Mouse (Mus musculus) cerebellum, adult 2 months (tissue): ENCODE measurements at regions not wholly inside any gene's neighbourhood (a gene's known extent, or its start where the extent isn't known, plus 50 kb on each side); places are given as distances from the start of the nearest gene placed in this dataset.
A peak's percentile ranks its signal among the peaks of the same experiment; 100 is the strongest.

Experiments used
- DNase-seq, 2 experiments: peaks; one replicate each; pipeline ENCODE4 v3.0.0; 2021
- H3K27ac ChIP-seq: fragments of 200-500 bp; 2 replicates; pipeline ENCODE4 v1.5.1; 2012; ENCODE audit warnings: low read length, control low read depth, inconsistent platforms; ENCODE audit not compliant: insufficient read depth
- H3K27me3 ChIP-seq: fragments of 200-500 bp; 2 replicates; pipeline ENCODE4 v1.6.1; 2012; ENCODE audit warnings: inconsistent platforms, mild to moderate bottlenecking, low read length, moderate library complexity; ENCODE audit not compliant: control insufficient read depth, insufficient read depth
- H3K4me1 ChIP-seq: fragments of 200-500 bp; 2 replicates; pipeline ENCODE4 v1.6.1; 2011; ENCODE audit warnings: low read length; ENCODE audit not compliant: control insufficient read depth, insufficient read depth
- H3K4me3 ChIP-seq: fragments of 200-500 bp; replicated peaks from 2 replicates; pipeline ENCODE3; 2011; ENCODE audit warnings: mild to moderate bottlenecking, low read depth, low read length, control low read depth; ENCODE audit not compliant: insufficient read depth
- CTCF ChIP-seq: fragments of 200-500 bp; IDR thresholded peaks from 2 replicates; pipeline ENCODE4 v1.5.1; 2011; ENCODE audit warnings: low read depth, mild to moderate bottlenecking, control low read depth, low read length, moderate library complexity, borderline replicate concordance; ENCODE audit not compliant: insufficient read depth
- POLR2A ChIP-seq: fragments of 200-500 bp; IDR thresholded peaks from 2 replicates; pipeline ENCODE4 v1.6.1; 2011; ENCODE audit warnings: low read length, control low read depth, borderline replicate concordance; ENCODE audit not compliant: insufficient read depth
- WGBS: fragments of 180-500 bp; shearing (Covaris S2); methylation state at CpG from one replicate; pipeline ENCODE4 v1.1.7; 2018; 5-methylcytosine and 5-hydroxymethylcytosine counted together

DNA sequence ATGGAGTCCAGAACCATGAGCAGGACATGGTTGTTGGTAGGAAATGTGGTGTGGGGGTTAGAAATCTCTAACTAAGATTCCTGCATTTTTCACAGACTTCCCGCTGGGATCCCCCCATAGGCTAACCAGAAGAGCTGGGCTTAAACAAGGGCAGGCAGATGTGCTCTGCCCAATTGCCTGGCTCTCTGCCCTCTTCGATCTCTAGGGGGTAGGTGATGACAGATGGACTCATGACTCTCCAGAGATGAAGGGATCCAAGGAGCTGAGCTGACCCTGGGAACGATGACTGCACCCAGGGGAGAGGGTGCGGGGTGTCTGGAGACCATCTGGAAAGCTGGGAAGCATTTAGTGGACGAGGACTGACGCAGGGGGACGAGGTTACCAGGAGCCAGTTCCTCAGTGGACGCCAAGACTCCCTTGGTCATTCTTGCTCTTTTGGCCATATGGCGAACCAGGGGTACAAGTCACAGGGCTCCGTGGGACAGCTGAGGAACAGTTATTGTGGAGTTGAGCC, 260.0 kb downstream of the Cyp26b1 start:
- no peak overlapping the region for H3K4me3 ChIP-seq
- WGBS = 40% methylated on average over 10 of the region's 10 CpGs
- H3K27ac ChIP-seq = no peak overlapping the region
- TF ChIP-seq CTCF (no peak), POLR2A (no peak)
- no peaks in the 10 kb centered on the region for H3K27me3 ChIP-seq
- DNase-seq = peak; percentile 51 to 63
- 0 out of 2 replicates have a peak, but pooled peaks cover 6% of the 10 kb centered on the region for H3K4me1 ChIP-seq

DNA sequence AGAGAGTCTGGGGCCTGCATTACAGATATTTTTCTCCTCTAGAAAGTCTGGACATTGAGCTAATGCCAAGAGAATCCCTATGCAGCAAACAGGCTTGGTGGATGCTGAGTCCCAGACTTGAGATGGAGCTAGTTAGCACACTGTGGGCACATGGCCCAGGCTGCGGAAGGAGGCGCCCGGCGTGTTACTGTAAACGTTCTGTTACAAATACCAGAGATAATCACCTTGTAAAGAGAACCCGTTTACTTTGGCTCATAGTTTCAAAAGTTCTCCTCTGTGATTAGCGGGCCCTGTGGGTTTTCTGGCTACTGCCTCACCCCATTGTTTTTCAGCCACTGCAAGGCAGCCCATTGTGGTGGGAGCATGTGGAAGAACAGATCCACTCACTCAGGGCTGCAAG, 264.6 kb downstream of the Cyp26b1 start:
- no peak overlapping the region for H3K27ac ChIP-seq
- DNase-seq = peak in 1 of 2 experiments; percentile 29
- H3K4me3 ChIP-seq = no peak overlapping the region
- WGBS = 38% methylated on average over 7 of the region's 7 CpGs
- H3K4me1 ChIP-seq = 0 out of 2 replicates have a peak, but pooled peaks cover 5% of the 10 kb centered on the region
- H3K27me3 ChIP-seq = no peaks in the 10 kb centered on the region
- no peak for TF ChIP-seq POLR2A
- TF ChIP-seq CTCF = no peak

DNA sequence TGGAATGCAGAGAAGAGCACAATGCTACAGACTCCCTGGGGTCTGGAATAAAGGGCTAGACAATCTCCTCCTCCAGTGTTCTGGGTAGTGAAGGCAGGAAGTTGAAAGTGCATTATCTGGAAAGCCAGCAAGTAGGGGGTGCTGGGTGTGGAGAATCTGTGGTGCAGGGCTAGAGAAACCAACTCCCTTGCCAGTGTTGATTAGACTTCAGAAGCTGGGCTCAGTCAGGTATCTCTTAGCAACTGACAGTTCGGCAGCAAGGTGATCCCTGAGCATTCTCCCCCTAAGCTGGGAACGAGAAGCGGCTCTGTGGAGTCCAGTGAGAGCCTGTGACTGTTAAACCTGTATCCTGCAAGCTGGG, 265.7 kb downstream of the Cyp26b1 start:
- TF ChIP-seq CTCF (no peak), POLR2A (no peak)
- H3K4me3 ChIP-seq = no peak overlapping the region
- no peak for DNase-seq
- WGBS = 93% methylated on average over 3 of the region's 3 CpGs
- peaks cover 5% of the 10 kb centered on the region; the same call in 1 of the 2 replicates for H3K4me1 ChIP-seq
- H3K27me3 ChIP-seq = no peaks in the 10 kb centered on the region
- no peak overlapping the region for H3K27ac ChIP-seq

DNA sequence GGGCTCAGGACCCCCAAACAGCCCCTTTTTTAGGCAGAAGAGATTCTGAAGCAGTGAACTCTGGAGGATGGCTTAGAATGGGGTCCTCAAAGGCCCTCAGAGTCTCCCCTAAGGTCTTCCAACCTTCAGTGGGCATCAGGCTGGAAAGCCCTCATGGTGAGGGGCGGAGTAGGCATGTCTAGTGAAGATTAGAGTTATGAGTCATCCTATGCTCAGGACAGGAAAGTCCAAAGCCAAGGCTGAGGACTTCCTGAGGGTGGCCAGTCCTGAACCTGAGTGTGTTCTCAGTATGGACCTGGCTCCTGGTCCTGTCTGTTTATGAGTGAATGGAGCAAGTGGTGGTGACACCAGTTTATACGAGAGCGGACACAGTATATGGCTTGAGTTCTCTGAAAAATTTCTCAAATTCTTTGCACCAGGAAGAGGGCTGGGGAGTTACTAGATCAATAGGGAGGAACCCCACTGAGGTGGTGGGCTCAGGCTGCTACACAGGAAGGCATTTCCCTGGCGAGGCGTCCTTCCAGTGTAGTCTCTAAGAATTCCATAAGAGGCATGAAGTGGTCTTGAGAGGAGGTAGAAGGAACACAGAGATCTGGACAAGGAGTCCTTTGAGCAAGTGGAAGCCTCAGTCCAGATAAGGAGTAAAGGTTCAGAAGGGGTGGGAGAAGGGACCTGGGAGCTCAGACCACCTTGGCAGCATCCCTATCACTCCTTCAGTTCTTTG, 266.2 kb downstream of the Cyp26b1 start:
- Histone ChIP-seq H3K4me3 (no peak overlapping the region), H3K27ac (no peak overlapping the region), H3K4me1 (peaks cover 5% of the 10 kb centered on the region; the same call in 1 of the 2 replicates), H3K27me3 (no peaks in the 10 kb centered on the region)
- no peak for DNase-seq
- WGBS = 84% methylated on average over 5 of the region's 5 CpGs
- TF ChIP-seq POLR2A (no peak), CTCF (no peak)

DNA sequence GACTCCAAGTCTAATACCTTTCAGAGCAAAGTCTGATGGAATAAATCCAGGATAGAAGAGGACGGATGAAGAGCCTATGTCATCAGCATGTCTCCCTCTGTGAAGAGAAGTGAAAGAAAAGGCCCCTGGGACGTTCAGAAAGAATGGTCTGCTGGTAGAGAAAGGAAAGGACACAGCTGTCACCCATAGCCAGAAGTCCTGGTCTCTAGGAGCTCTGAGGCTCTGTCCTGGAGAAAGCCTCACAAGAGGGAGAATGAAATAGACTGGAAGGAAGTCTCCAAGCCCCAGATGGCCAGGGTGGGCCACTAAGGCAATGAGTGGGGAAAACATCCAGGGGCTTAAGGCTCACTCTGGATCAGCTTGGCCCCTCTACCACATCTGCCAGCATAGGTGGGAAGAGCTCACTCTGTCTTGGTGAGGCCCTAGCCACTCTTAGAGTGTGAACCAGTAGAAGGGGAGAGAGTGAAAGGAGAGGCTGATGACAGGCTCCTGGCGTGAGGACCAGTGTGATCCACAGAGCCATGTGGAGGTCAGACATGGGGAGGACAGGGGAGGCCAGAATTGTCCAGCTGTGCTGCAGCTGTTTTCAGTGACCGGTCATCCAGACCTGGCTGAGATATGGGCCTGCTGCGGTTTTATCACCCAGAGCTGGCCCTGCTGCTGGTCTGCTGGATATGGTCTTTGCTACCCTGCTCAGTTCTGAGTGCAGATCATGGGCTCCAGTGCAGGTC, 268.2 kb downstream of the Cyp26b1 start:
- no peak overlapping the region for H3K27ac ChIP-seq
- H3K4me3 ChIP-seq = no peak overlapping the region
- no peak for TF ChIP-seq POLR2A
- H3K27me3 ChIP-seq = no peaks in the 10 kb centered on the region
- no peak for DNase-seq
- H3K4me1 ChIP-seq = peaks cover 5% of the 10 kb centered on the region
- 91% methylated on average over 5 of the region's 5 CpGs for WGBS

DNA sequence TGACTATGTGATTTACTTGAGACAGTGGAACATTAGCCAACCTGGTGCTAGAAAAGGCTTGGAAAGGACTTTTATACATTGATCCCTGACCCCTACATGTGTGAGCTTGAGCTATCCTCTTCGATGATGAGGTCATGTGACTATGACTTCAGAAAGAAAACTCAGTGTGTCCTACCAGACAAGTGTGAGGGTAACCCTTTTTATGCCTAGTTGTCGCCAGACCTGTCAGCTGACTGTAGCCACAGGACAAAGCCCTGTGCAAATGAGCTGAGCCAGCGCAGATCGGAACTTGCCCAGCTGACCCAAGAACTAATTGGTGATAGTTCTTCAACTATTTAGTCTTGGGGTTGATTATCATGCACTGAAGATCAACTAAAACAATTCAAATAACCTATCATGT, 269.5 kb downstream of the Cyp26b1 start:
- Histone ChIP-seq H3K4me1 (peaks cover 9% of the 10 kb centered on the region), H3K4me3 (no peak overlapping the region), H3K27ac (no peak overlapping the region), H3K27me3 (no peaks in the 10 kb centered on the region)
- 97% methylated on average over 4 of the region's 4 CpGs for WGBS
- DNase-seq = no peak
- TF ChIP-seq CTCF (no peak), POLR2A (no peak)

DNA sequence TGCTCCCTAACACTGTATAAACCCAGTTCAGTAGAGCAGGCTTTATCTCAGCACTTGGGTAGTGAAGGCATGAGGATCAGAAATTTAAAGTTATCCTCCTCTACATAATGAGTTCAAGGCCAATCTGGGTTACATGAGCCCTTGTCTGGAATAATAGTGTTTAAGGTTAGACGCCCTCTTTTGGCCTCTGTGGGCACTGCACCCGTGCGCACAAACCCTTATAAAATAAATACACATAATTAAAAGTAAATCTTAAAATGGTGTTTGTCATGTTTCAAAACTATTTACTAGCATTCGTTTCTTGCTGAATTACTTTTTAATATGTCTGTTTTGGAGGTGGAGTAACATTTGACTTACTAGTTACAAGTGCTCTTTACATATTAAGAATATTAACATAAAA, 271.2 kb downstream of the Cyp26b1 start:
- no peaks in the 10 kb centered on the region for H3K27me3 ChIP-seq
- no peak for TF ChIP-seq CTCF
- no peak for TF ChIP-seq POLR2A
- no peak overlapping the region for H3K4me3 ChIP-seq
- no peak for DNase-seq
- H3K4me1 ChIP-seq = peaks cover 16% of the 10 kb centered on the region
- H3K27ac ChIP-seq = no peak overlapping the region
- WGBS = 92% methylated on average over 4 of the region's 4 CpGs

DNA sequence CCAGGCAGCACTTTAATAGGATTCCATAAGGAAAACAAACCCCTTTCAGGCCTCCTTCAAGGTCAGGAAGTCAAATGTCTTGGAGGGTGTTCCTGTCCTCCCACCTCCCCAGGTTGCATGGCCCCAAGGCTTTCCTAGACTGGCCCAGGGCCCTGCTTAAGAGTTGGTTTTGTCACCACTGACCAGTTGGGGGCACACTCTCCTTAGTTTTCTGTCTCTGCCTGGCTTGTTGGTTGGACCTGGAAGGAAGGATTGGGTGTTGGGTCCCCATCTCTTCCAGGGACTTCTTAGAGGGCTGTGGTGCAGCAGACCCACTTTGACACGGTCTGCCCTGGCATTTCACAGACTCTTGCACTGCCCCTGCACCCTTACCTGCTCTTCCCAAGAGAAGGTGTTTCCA, 273.1 kb downstream of the Cyp26b1 start:
- peak; percentile 22; the same call in 1 of the 2 replicates for TF ChIP-seq CTCF
- TF ChIP-seq POLR2A = no peak
- Histone ChIP-seq H3K27ac (no peak overlapping the region), H3K27me3 (no peaks in the 10 kb centered on the region), H3K4me3 (no peak overlapping the region), H3K4me1 (peaks cover 18% of the 10 kb centered on the region)
- WGBS = 92% methylated on average over 1 of the region's 1 CpGs
- DNase-seq = no peak
